Mouse (Mus musculus) E14TG2a.4 (cell line): ENCODE data around the gene Med13l.
A peak's percentile ranks its signal among the peaks of the same experiment; 100 is the strongest.

Experiments used
- H3K27me3 ChIP-seq: 2 replicates; pipeline ENCODE4 v1.6.1; 2014; ENCODE audit warnings: low read length, control low read depth; ENCODE audit not compliant: insufficient read depth
- H3K36me3 ChIP-seq: 2 replicates; pipeline ENCODE4 v1.6.1; 2014; ENCODE audit warnings: low read length, control low read depth; ENCODE audit not compliant: insufficient read depth
- H3K4me1 ChIP-seq: replicated peaks from 2 replicates; pipeline ENCODE4 v1.6.1; 2014; ENCODE audit warnings: low read depth, low read length, control low read depth
- H3K4me3 ChIP-seq: replicated peaks from 2 replicates; pipeline ENCODE4 v1.5.1; 2014; ENCODE audit warnings: mild to moderate bottlenecking, low read length
- H3K9me3 ChIP-seq: 2 replicates; pipeline ENCODE4 v1.6.1; 2014; ENCODE audit warnings: low read length, control low read depth
- CTCF ChIP-seq: conservative IDR thresholded peaks from 2 replicates; pipeline ENCODE4 v1.5.1; 2014; ENCODE audit warnings: low read length
- NANOG ChIP-seq: IDR thresholded peaks from 2 replicates; pipeline ENCODE4 v1.6.1; 2014; ENCODE audit warnings: borderline replicate concordance, low read length, mixed read lengths
- POU5F1 ChIP-seq: IDR thresholded peaks from 2 replicates; pipeline ENCODE4 v1.6.1; 2014; ENCODE audit warnings: low read length, borderline replicate concordance

Gene Med13l

DNA sequence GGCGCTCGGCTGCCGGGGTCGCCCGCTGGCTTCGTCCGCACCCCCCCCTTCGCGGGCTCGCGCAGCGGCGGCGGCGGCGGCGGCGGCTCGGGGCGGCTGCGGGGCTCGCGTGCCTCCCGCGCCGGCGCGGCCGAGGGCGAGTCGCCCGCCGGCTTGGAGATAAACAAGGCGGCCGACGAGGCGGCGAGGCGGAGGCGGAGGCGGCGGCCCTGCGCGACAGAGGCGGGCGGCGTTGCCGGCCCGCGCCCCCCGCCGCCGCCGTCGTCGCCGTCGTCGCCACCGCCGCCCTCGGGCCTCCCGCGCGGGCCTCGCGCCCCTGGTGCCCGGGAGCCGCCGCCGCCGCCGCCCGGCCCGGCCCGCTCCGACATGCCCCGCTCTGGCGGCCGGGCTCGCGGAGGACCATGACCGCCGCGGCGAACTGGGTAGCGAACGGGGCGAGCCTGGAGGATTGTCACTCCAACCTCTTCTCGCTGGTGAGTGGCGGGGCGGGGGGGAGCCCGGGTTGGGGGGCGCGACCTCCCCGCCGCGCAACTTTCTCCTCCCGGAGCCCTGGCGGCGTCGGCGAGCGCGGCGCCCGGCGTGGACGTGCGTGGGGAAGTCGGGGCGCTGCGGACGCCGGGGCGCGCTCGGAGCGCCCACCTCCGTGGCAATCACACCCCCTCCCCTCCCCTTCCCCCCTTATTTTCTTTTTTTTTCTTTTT lies at the start of gene Med13l:
Gene Med13l, plus strand, starts transcription at position 295 of the 701 bp plus-strand sequence.
- H3K4me3 ChIP-seq, result peak within 1 kb of the TSS; percentile 87
- no peak for TF ChIP-seq POU5F1
- no peak for TF ChIP-seq CTCF
- no peak for TF ChIP-seq NANOG

GRCm38 (mm10) chr5:118510969-118511368 lies 49.5 kb upstream of the Med13l start:
- H3K4me1 ChIP-seq, result peaks cover 80% of the 10 kb centered on the region
- no peaks in the 10 kb centered on the region for H3K36me3 ChIP-seq
- no peaks in the 10 kb centered on the region for H3K27me3 ChIP-seq
- peak overlapping the region; percentile 65; the same call in 1 of the 2 replicates for H3K4me3 ChIP-seq
- no peak for TF ChIP-seq POU5F1
- TF ChIP-seq NANOG, result 0 out of 2 replicates have a peak, but pooled peaks have one; percentile 12
- TF ChIP-seq CTCF, result no peak
- H3K9me3 ChIP-seq, result no peaks in the 10 kb centered on the region

More for the DNA sequence above, at the start of gene Med13l:
- Histone ChIP-seq H3K9me3 (no peaks in the 10 kb centered on the region), H3K27me3 (peaks cover 16% of the 10 kb centered on the region), H3K4me1 (peaks cover 62% of the 10 kb centered on the region), H3K36me3 (no peaks in the 10 kb centered on the region; the same call in 1 of the 2 replicates)

DNA sequence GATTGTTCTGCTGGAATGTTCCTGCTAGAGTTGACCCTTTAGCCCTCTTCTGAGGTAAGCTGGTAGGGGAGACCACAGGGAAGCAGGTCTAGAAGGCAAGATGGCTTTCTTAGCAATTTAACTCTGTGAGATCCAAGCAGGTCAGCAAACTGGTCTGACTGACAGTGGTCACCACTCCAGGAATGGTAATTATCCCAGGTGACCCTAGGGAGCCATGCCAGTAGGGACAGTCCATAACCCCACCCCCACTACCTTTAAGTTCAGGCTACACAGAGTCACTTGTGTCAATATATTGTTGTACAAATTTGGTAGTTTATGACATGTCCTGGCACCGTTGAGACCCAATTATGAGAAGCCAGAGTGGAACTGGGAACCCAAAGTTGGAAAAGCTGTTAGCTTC lies 47.5 kb upstream of the Med13l start:
- Histone ChIP-seq H3K27me3 (no peaks in the 10 kb centered on the region), H3K9me3 (no peaks in the 10 kb centered on the region), H3K4me3 (no peak overlapping the region), H3K4me1 (peaks cover 95% of the 10 kb centered on the region), H3K36me3 (no peaks in the 10 kb centered on the region)
- TF ChIP-seq CTCF (no peak), POU5F1 (no peak), NANOG (no peak)

DNA sequence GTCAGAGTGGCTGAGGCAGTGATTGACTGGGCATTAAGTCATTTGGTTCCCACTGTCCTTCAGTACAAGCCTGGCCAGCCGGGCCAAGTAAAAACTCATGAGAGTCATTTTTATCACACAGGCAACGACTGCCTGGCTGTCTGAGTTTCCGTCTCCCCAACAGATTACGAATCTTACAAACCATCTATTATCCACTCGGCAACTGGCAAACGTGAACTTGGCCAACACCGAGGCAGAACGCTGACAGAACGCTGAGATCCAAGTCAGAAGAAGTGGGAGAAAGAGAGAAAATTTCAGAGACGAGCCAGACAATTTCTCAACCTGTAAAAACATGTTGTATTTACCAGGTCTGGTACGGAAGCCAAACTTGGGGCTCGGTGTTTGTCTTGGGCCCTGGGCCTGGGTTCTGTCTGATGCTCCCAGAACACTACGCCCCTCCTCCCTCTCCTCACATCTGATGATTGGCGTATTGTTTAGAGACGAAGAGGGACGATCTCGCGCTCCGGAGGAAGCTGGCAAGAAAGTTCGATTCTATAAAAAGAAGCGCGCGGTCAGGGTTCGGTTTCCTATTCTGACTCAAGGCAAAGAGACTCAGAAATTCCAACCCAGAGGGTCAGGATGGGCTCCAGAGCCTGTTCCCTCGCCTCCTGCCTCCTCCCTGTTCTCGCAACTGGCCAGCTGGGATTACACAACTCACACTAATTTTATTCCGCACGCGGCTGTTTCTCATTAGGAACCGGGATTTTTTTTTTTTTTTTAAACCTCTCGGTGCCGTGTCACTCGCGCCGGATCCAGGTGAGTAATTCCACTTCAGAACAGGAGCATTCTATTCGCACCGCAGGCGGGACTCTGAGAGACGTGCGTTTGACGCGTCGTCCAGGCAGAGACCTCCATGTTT lies 46.6 kb upstream of the Med13l start:
- Histone ChIP-seq H3K4me1 (peaks cover 97% of the 10 kb centered on the region), H3K4me3 (peak overlapping the region; percentile 75), H3K27me3 (no peaks in the 10 kb centered on the region), H3K9me3 (no peaks in the 10 kb centered on the region), H3K36me3 (no peaks in the 10 kb centered on the region)
- no peak for TF ChIP-seq CTCF
- TF ChIP-seq NANOG, result no peak
- no peak for TF ChIP-seq POU5F1

DNA sequence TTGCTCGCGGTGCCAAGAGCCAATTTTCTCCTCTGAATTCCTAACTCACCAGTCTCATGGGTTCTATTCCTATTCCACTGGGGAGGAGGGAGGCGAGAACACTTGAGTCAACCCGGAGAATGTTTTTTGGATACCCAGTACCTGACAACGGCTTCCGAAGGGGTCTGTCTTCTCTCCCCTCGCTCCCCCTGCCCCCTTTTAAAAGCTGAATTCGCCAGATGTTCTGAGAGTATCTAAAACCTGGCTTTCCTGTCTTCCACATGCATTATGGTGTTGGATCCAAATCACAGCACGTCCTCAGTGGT lies 46.0 kb upstream of the Med13l start:
- peaks cover 98% of the 10 kb centered on the region for H3K4me1 ChIP-seq
- TF ChIP-seq CTCF, result no peak
- TF ChIP-seq NANOG, result no peak
- TF ChIP-seq POU5F1, result no peak
- H3K36me3 ChIP-seq, result no peaks in the 10 kb centered on the region
- H3K4me3 ChIP-seq, result peak overlapping the region; percentile 75
- no peaks in the 10 kb centered on the region for H3K27me3 ChIP-seq
- no peaks in the 10 kb centered on the region for H3K9me3 ChIP-seq

GRCm38 (mm10) chr5:118514842-118515241 lies 45.6 kb upstream of the Med13l start:
- H3K9me3 ChIP-seq, result no peaks in the 10 kb centered on the region
- peak overlapping the region; percentile 75 for H3K4me3 ChIP-seq
- H3K4me1 ChIP-seq, result peaks cover 98% of the 10 kb centered on the region
- no peaks in the 10 kb centered on the region for H3K27me3 ChIP-seq
- TF ChIP-seq POU5F1, result no peak
- no peak for TF ChIP-seq NANOG
- no peak for TF ChIP-seq CTCF
- H3K36me3 ChIP-seq, result no peaks in the 10 kb centered on the region

DNA sequence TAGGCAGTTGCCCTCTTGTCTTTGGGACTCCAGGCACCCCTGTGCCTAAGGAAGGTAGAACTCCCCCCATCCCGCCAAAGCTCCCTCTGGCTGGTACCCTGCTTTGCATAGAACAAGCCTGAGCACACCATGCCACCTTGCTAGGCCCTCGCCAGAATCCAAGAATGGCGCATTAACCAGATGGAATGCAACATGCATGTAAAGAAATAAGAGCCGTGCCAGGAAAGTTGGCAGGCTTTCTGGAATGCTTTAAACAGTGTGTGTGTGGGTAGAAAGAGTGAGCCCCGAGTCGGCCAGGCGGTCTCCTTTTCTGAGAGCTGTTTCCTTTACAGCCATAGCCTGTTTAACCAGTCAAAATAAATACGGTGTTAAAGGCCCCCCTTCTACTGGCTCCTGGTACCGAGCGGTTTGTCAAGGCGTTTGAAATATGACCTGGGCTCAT lies 45.2 kb upstream of the Med13l start:
- H3K4me1 ChIP-seq, result peaks cover 94% of the 10 kb centered on the region
- TF ChIP-seq POU5F1 (no peak), CTCF (no peak), NANOG (no peak)
- H3K36me3 ChIP-seq, result no peaks in the 10 kb centered on the region
- peak overlapping the region; percentile 75 for H3K4me3 ChIP-seq
- no peaks in the 10 kb centered on the region for H3K9me3 ChIP-seq
- no peaks in the 10 kb centered on the region for H3K27me3 ChIP-seq

DNA sequence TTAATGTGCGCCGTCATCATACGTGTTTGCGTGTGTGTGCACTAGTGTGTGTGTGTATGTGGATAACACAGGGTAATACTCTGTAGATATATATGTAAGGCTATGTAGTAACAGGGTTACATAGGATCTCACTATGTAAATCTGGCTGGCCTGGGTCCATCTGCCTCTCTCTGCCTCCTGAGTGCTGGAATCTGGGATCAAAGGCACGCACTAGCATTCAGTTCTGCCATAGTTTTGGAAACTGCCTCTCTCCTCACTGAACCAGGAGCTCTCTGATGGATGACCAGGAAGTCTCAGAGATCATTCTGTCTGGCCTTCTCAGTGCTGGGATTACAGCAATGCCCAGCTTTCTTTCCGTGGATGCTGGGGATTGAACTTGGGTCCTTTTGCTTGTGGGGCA lies 44.4 kb upstream of the Med13l start:
- H3K4me3 ChIP-seq, result peak overlapping the region; percentile 18
- no peak for TF ChIP-seq POU5F1
- TF ChIP-seq CTCF, result no peak
- no peak for TF ChIP-seq NANOG
- no peaks in the 10 kb centered on the region for H3K36me3 ChIP-seq
- peaks cover 93% of the 10 kb centered on the region for H3K4me1 ChIP-seq
- no peaks in the 10 kb centered on the region for H3K27me3 ChIP-seq
- no peaks in the 10 kb centered on the region for H3K9me3 ChIP-seq
